Mouse (Mus musculus) erythroblast, embryonic 14.5 days (primary cell): Measurements from ENCODE around the gene Tymp. TPM values are rescaled to one million over a fixed set of nuclear protein-coding genes. Genes with fewer than 3 reads are reported as not detected.

Experiments used
- H3K27me3 ChIP-seq: 2 replicates; pipeline ENCODE4 v1.6.1; 2012; ENCODE audit warnings: inconsistent platforms; ENCODE audit not compliant: control insufficient read depth
- H3K36me3 ChIP-seq: 2 replicates; pipeline ENCODE4 v1.6.1; 2012; ENCODE audit warnings: mild to moderate bottlenecking, inconsistent platforms; ENCODE audit not compliant: control insufficient read depth
- H3K4me1 ChIP-seq: 2 replicates; pipeline ENCODE4 v1.6.1; 2012; ENCODE audit warnings: inconsistent platforms; ENCODE audit not compliant: control insufficient read depth
- H3K4me3 ChIP-seq: replicated peaks from 2 replicates; pipeline ENCODE3; 2012; ENCODE audit warnings: moderate library complexity, mild to moderate bottlenecking, inconsistent platforms
- H3K9me3 ChIP-seq: 2 replicates; pipeline ENCODE4 v1.6.1; 2012; ENCODE audit warnings: low read length, inconsistent platforms, mixed read lengths; ENCODE audit not compliant: control insufficient read depth
- GATA1 ChIP-seq: IDR thresholded peaks from 2 replicates; pipeline ENCODE4 v1.6.1; 2012; ENCODE audit warnings: low read length, inconsistent platforms, mixed read lengths
- TAL1 ChIP-seq: IDR thresholded peaks from 3 replicates; pipeline ENCODE4 v1.6.1; 2012; ENCODE audit warnings: low read length, inconsistent platforms, mixed read lengths
- polyA plus RNA-seq: library from polyadenylated mRNA; stranded (reverse); fragments of >175 nt; gene quantifications from 2 replicates; pipeline ENCODE4 v1.2.3, GENCODE M21; 2012

Gene Tymp
- polyA plus RNA-seq, 1 experiment, result 0.17 TPM

DNA sequence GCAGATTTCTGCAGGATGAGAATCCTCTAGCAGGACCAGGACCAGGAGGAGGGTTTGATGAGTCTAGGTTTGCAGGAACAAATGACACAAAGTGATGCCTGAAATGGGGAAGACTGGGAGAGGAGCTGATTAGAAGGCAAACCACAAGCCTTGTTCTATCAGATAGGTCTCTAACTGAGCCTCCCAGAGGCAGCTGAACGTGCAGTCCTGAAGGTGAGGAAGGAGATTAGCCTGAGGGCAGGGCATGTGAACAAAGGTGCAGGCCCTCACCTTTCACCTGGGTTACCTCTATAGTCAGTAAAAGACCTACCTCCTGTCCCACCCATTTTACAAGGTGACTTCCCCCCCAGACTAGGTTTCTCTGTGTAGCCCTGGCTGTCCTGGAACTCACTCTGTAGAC, 22.9 kb upstream of the Tymp start:
- TF ChIP-seq GATA1, result no peak
- TF ChIP-seq TAL1, result no peak
- H3K4me1 ChIP-seq, result no peaks in the 10 kb centered on the region
- no peaks in the 10 kb centered on the region for H3K27me3 ChIP-seq
- no peak overlapping the region for H3K4me3 ChIP-seq
- no peaks in the 10 kb centered on the region for H3K36me3 ChIP-seq
- H3K9me3 ChIP-seq, result 0 out of 2 replicates have a peak, but pooled peaks cover 2% of the 10 kb centered on the region

DNA sequence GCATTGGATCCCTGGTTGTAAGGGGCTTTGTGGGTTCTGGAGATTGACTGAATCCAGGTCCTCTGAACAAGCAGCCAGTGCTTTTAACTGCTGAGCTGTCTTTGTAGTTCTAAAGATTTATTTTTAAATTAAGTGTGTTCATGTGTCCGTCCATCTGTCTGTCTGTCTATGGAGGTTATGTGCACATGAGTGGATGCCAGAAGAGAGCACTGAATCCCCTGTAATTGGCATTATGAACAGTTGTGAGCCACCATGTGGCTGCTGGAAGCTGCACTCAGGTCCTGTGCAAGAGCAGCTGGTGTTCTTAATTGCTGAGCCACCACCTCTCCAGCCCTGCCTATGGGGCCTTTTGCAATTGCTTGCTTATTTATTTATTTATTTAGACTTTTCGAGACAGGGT, 21.3 kb upstream of the Tymp start:
- no peaks in the 10 kb centered on the region for H3K36me3 ChIP-seq
- no peak overlapping the region for H3K4me3 ChIP-seq
- H3K4me1 ChIP-seq, result no peaks in the 10 kb centered on the region
- no peaks in the 10 kb centered on the region for H3K27me3 ChIP-seq
- TF ChIP-seq GATA1 (no peak), TAL1 (no peak)
- H3K9me3 ChIP-seq, result 0 out of 2 replicates have a peak, but pooled peaks cover 2% of the 10 kb centered on the region

DNA sequence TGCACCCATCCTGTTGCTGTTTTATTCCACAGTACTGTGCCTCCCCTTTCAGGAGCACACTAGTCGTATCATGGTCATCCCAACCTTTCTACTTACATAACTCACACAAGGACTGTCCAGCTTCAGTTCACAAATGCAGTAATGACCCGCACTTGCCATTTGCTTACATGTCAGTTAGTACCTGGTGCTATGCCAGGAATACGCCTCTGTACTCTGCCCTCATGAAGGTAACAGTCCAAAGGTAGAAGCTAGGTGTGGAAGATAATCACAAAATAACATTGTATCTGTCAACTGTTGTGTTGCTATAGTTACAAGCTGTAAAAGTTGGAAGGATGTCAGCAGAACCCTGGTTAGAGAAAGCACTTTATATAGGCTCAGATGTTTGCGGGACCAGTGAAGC, 20.0 kb upstream of the Tymp start:
- Histone ChIP-seq H3K9me3 (no peaks in the 10 kb centered on the region), H3K4me3 (no peak overlapping the region), H3K4me1 (no peaks in the 10 kb centered on the region), H3K36me3 (no peaks in the 10 kb centered on the region), H3K27me3 (no peaks in the 10 kb centered on the region; the same call in 1 of the 2 replicates)
- no peak for TF ChIP-seq TAL1
- no peak for TF ChIP-seq GATA1

DNA sequence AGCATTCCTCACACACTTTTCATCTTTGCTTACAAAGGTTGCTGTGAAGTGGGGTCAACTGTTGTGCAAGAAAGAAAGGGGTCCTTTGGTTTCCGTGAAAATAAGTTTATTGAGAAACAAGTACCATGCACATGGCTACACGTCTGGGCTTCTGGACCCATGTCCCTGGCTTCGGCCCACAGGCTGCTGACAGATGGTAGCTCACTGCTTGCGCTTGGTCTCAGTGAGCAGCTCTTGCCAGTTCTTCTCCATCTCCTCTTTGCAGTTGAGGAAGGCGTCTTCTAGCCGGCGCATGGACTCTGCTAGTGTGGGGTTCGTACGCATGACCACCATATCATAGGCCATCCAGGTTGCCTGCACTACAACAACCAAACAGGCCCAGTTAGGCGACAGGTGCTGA, 13.2 kb upstream of the Tymp start:
- Histone ChIP-seq H3K27me3 (no peaks in the 10 kb centered on the region; the same call in none of the 2 replicates), H3K9me3 (no peaks in the 10 kb centered on the region), H3K4me3 (no peak overlapping the region), H3K4me1 (no peaks in the 10 kb centered on the region), H3K36me3 (no peaks in the 10 kb centered on the region)
- TF ChIP-seq GATA1 (no peak), TAL1 (no peak)

DNA sequence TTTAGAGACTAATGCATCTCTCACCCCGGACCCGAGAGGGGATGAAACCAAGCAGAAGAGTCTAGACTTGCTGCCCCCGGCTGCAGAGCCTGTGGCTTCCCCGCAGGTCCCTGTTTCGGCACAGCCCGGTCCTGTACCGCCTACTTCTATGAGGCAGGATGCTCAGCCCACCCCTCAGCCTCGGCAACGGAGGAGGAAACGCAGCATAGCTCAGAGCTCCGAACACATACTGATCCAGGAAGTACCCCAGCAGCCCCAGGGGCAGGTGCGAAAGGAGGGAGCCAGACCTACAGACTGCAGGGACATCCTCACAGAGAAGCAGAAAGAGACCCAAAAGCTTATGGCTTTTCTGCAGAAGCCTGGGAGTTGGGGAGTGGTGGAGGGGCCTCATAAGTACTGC, 10.3 kb upstream of the Tymp start:
- no peaks in the 10 kb centered on the region for H3K4me1 ChIP-seq
- H3K4me3 ChIP-seq, result no peak overlapping the region
- no peaks in the 10 kb centered on the region; the same call in none of the 2 replicates for H3K27me3 ChIP-seq
- no peaks in the 10 kb centered on the region for H3K9me3 ChIP-seq
- no peak for TF ChIP-seq GATA1
- no peak for TF ChIP-seq TAL1
- no peaks in the 10 kb centered on the region for H3K36me3 ChIP-seq

DNA sequence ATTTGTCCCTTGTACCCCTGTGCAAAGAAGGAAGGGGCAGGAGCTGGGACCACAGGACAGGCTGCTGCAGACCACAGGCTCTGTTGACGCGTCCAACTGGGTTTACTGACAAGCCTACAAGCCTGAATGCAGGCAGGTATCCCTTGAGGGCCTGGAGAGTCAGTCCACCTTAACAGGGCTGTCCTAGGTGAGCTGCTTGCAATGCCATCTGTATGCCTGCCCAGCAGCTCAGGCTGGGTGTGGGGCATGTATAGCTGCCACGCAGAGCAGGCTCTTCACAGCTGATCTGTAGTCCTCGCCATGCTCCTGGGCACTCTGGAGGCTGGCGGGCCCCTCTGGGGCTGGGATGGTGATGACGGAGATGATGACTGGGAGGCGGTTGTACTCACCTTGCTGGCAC, 7.8 kb upstream of the Tymp start, which contains the start of gene Klhdc7b:
Gene Klhdc7b, plus strand, starts transcription at position 301 of the 400 bp plus-strand sequence.
- Histone ChIP-seq H3K9me3 (no peaks in the 10 kb centered on the region), H3K27me3 (peaks cover 7% of the 10 kb centered on the region), H3K4me3 (no peak within 1 kb of the TSS), H3K4me1 (peaks cover under 1% of the 10 kb centered on the region), H3K36me3 (no peaks in the 10 kb centered on the region)
- TF ChIP-seq TAL1 (no peak), GATA1 (no peak)

DNA sequence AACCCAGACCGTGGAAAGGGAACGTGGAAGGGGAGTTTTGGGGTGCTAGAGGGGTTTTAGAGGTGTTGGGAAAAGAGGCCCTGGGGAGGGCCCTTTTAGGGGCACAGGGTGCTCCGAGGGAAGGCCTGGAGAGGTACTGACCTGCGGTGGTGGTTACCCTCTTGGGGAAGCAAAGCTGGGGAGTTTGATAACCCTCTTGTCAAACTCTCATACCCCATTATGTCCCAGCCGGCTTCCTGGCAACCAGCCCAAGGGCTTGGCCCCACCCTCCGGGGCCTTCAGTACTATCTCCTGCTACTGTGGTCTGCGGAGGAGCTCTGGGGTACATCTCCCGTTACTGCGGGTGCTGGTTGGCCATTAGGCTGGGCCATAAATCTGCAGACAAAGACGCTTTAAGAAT, 2.6 kb upstream of the Tymp start:
- Histone ChIP-seq H3K4me1 (peaks cover 25% of the 10 kb centered on the region), H3K27me3 (peaks cover 44% of the 10 kb centered on the region), H3K36me3 (no peaks in the 10 kb centered on the region), H3K9me3 (no peaks in the 10 kb centered on the region), H3K4me3 (peak overlapping the region; percentile 59)
- no peak for TF ChIP-seq TAL1
- no peak for TF ChIP-seq GATA1

DNA sequence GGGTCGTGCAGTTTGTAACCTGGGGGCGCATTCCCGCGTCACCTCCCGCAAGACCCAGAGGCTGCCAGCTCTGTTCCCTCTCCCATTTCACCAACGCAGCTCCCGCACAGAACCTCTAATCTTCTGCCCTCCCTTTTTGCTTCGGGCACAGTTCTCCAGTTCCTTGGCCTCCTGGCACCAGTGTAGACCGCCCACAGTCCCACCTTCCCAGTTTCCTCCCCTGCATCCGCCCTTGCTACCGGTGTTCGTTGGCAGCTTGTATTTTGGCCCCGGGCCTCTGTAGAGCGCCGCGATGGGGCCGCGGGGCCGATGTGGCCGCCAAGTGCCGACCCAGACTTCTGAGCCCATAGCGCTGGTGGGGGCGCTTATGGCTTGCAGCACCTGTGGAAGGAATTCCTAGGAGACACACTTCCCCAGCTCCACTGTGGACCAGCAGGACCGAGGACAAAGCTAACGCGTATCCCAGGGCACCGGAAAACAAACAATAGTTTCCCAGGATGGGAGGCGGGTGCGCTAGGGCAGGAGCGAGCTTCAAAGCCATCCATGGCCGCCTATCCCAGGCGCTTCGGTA, 2.1 kb upstream of the Tymp start, which contains the start of gene Odf3b:
Gene Odf3b, minus strand, starts transcription at position 452 of the 571 bp plus-strand sequence.
- no peaks in the 10 kb centered on the region for H3K36me3 ChIP-seq
- TF ChIP-seq TAL1 (no peak), GATA1 (no peak)
- peaks cover 31% of the 10 kb centered on the region for H3K4me1 ChIP-seq
- peak within 1 kb of the TSS; percentile 59 for H3K4me3 ChIP-seq
- peaks cover 44% of the 10 kb centered on the region for H3K27me3 ChIP-seq
- H3K9me3 ChIP-seq, result no peaks in the 10 kb centered on the region

DNA sequence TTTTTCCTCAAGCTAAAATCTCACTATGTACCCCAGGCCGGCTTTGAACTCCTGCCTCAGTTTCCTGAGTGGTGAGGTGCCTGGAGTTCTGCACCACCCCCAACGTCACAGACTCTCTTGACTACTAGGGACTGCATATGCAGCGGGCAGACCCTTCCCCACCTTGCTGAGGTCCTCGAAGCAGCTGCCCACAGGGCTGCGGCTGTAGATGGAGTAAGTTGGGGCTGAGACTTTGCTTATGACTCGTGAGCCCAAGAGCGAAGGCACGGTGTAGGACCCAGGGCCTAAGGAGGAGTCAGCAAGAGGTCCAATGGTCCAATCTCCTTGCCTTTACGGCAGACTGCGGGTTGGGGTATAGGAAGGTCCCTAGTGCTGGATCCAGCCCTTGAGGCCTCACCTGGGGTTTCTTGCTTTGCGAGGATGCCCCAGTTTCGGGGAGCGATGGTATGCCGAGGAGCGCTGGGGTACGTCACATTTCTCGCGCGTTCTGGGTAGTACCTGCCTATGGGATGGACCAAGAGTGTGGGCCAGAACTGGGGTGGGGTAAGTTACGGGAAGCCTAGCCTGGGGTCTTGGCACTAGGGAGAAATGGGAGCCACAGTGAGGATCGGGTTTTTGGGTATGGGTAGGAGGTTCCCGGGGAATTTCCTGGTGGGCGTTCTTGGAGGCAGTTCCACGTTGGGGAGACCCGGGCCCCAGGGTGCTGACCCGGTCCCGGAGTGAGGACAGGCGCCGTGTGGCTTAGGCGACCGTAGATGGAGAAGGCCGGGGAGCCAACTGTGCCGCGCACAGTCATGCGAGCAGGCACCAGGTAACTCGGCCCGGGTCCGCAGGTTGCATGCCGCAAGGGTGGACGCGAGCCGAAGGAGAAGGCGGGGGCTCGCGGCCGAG, 1.3 kb upstream of the Tymp start:
- H3K27me3 ChIP-seq, result peaks cover 44% of the 10 kb centered on the region
- H3K9me3 ChIP-seq, result no peaks in the 10 kb centered on the region
- H3K4me3 ChIP-seq, result peak overlapping the region; percentile 59
- H3K36me3 ChIP-seq, result peaks cover under 1% of the 10 kb centered on the region
- TF ChIP-seq GATA1 (no peak), TAL1 (no peak)
- H3K4me1 ChIP-seq, result peaks cover 38% of the 10 kb centered on the region
